Mouse (Mus musculus): ENCODE measurements around the gene Slc1a1.

GRCm38 (mm10) chr19:28834388-28834787 lies 461 bp upstream of the Slc1a1 start:
- TF ChIP-seq CTCF (IDR thresholded peaks at IDR 0.05; ENCODE audit: low read depth) (no peak), EP300 (IDR thresholded peaks at IDR 0.05; ENCODE audit: low read depth) (no peak)

Measured in heart, postnatal 0 days (tissue).